Mouse (Mus musculus): ENCODE measurements at regions not wholly inside any gene's neighbourhood (a gene's known extent, or its start where the extent isn't known, plus 50 kb on each side); places are given as distances from the start of the nearest gene placed in this dataset.

DNA sequence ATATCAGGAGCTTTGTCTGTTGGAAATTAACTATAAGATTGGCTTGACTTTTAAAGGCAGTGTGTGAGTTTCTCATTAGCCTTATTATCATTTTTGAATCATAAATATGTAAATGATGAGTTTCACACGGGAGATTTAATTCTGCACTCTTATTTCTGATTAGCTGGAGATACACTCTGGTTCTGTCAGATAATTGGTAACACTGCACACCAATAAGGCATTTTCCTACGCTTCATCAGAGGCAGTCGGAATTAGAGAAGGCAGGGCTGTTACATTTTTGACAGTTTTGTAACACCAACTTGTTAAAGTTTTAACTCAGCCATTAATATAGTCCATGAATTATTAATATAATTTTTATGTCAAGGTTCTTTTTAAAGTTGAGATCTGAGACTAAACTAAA lies 347.3 kb downstream of the Zfp352 start:
- Histone ChIP-seq H3K27ac (no peak overlapping the region), H3K4me2 (replicated peaks) (no peak overlapping the region), H3K9ac (no peak overlapping the region), H3K27me3 (ENCODE audit: control insufficient read depth, insufficient read depth, low read length) (no peaks in the 10 kb centered on the region), H3K36me3 (replicated peaks; ENCODE audit: control insufficient read depth, insufficient read depth) (no peaks in the 10 kb centered on the region), H3K4me1 (replicated peaks; ENCODE audit: control insufficient read depth, insufficient read depth, low read length) (no peaks in the 10 kb centered on the region), H3K9me3 (ENCODE audit: control insufficient read depth, low read length) (no peaks in the 10 kb centered on the region), H3K4me3 (replicated peaks; ENCODE audit: low read length) (no peak overlapping the region)
- DNase-seq (ENCODE audit: low spot score) (no peak), ATAC-seq (ENCODE audit: low FRiP score) (no peak)
- WGBS, result 55% methylated on average over 3 of the region's 3 CpGs

- WGBS, result 58% methylated on average over 10 of the region's 10 CpGs
- no peaks in the 10 kb centered on the region for H3K36me3 ChIP-seq (replicated peaks; ENCODE audit: control insufficient read depth, insufficient read depth)
- ATAC-seq (ENCODE audit: low FRiP score) (no peak), DNase-seq (ENCODE audit: low spot score) (no peak)
- H3K4me2 ChIP-seq (replicated peaks), result no peak overlapping the region
- no peaks in the 10 kb centered on the region for H3K9me3 ChIP-seq (ENCODE audit: control insufficient read depth, low read length)
- no peak overlapping the region for H3K9ac ChIP-seq
- H3K27me3 ChIP-seq (ENCODE audit: control insufficient read depth, insufficient read depth, low read length), result no peaks in the 10 kb centered on the region
- no peaks in the 10 kb centered on the region for H3K4me1 ChIP-seq (replicated peaks; ENCODE audit: control insufficient read depth, insufficient read depth, low read length)
- no peak overlapping the region for H3K4me3 ChIP-seq (replicated peaks; ENCODE audit: low read length)
- no peak overlapping the region for H3K27ac ChIP-seq
These were observed 357.8 kb downstream of the Zfp352 start for GRCm38 (mm10) chr4:90576139-90577082.

DNA sequence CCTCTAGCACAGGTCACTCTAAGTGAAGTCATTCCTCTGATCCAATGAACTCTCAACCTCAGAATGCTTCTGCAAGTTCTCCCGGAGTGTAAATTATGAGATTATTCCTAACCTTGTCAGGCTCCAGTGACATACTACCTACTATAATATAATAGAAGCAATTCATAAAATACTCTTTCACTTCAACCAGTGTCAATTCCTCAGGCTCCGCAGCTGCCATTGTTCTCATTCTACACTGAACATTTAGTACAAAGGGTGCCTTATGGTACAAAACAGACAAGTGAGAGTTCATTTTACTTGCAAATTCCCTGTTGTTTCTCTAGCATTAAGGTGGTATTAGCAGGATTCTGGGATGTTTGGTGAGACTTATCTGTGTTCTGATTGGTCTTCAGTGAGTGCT lies 379.7 kb downstream of the Zfp352 start:
- Histone ChIP-seq H3K9me3 (ENCODE audit: control insufficient read depth, low read length) (no peaks in the 10 kb centered on the region), H3K9ac (no peak overlapping the region), H3K4me2 (replicated peaks) (no peak overlapping the region), H3K36me3 (replicated peaks; ENCODE audit: control insufficient read depth, insufficient read depth) (no peaks in the 10 kb centered on the region), H3K4me3 (replicated peaks; ENCODE audit: low read length) (no peak overlapping the region), H3K27me3 (ENCODE audit: control insufficient read depth, insufficient read depth, low read length) (no peaks in the 10 kb centered on the region), H3K27ac (no peak overlapping the region), H3K4me1 (replicated peaks; ENCODE audit: control insufficient read depth, insufficient read depth, low read length) (0 out of 2 replicates have a peak, but pooled peaks cover 6% of the 10 kb centered on the region)
- 28% methylated on average over 2 of the region's 2 CpGs for WGBS
- ATAC-seq (ENCODE audit: low FRiP score), result no peak
- DNase-seq (ENCODE audit: low spot score), result no peak

- Histone ChIP-seq H3K27ac (no peak overlapping the region), H3K4me1 (replicated peaks; ENCODE audit: control insufficient read depth, insufficient read depth, low read length) (no peaks in the 10 kb centered on the region), H3K4me2 (replicated peaks) (no peak overlapping the region), H3K27me3 (ENCODE audit: control insufficient read depth, insufficient read depth, low read length) (no peaks in the 10 kb centered on the region), H3K9me3 (ENCODE audit: control insufficient read depth, low read length) (no peaks in the 10 kb centered on the region), H3K4me3 (replicated peaks; ENCODE audit: low read length) (no peak overlapping the region), H3K36me3 (replicated peaks; ENCODE audit: control insufficient read depth, insufficient read depth) (no peaks in the 10 kb centered on the region), H3K9ac (no peak overlapping the region)
- no peak for DNase-seq (ENCODE audit: low spot score)
- 32% methylated on average over 3 of the region's 3 CpGs for WGBS
- ATAC-seq (ENCODE audit: low FRiP score), result no peak
These were observed 390.3 kb downstream of the Zfp352 start for GRCm38 (mm10) chr4:90608941-90609340.

DNA sequence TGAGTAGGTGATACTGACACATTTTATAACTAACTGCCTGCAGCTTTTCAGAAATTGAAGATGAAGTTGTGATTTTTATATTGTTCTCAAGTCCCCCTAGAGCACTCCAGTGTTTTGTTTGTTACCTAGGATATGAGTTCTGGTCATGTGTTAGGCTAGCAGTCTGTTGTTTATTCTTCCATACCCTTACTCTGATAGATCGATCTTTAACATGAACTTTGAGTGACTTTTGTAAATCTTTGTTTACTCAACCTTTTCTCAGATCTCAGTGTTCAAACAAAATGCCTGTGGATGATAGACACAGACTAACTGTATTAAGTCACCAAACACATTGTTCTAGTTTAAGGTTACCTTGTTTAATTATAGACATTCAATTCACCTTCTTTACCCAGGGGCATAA lies 409.3 kb downstream of the Zfp352 start:
- Histone ChIP-seq H3K9me3 (ENCODE audit: control insufficient read depth, low read length) (no peaks in the 10 kb centered on the region), H3K4me2 (replicated peaks) (no peak overlapping the region), H3K36me3 (replicated peaks; ENCODE audit: control insufficient read depth, insufficient read depth) (no peaks in the 10 kb centered on the region), H3K9ac (no peak overlapping the region), H3K27ac (no peak overlapping the region), H3K4me1 (replicated peaks; ENCODE audit: control insufficient read depth, insufficient read depth, low read length) (no peaks in the 10 kb centered on the region), H3K4me3 (replicated peaks; ENCODE audit: low read length) (no peak overlapping the region), H3K27me3 (ENCODE audit: control insufficient read depth, insufficient read depth, low read length) (no peaks in the 10 kb centered on the region)
- no peak for ATAC-seq (ENCODE audit: low FRiP score)
- 65% methylated on average over 1 of the region's 1 CpGs for WGBS
- DNase-seq (ENCODE audit: low spot score), result no peak

- Histone ChIP-seq H3K4me2 (replicated peaks) (no peak overlapping the region), H3K9me3 (ENCODE audit: control insufficient read depth, low read length) (no peaks in the 10 kb centered on the region), H3K27ac (no peak overlapping the region), H3K9ac (no peak overlapping the region), H3K27me3 (ENCODE audit: control insufficient read depth, insufficient read depth, low read length) (no peaks in the 10 kb centered on the region), H3K4me1 (replicated peaks; ENCODE audit: control insufficient read depth, insufficient read depth, low read length) (no peaks in the 10 kb centered on the region), H3K36me3 (replicated peaks; ENCODE audit: control insufficient read depth, insufficient read depth) (no peaks in the 10 kb centered on the region), H3K4me3 (replicated peaks; ENCODE audit: low read length) (no peak overlapping the region)
- DNase-seq (ENCODE audit: low spot score) (no peak), ATAC-seq (ENCODE audit: low FRiP score) (peak; percentile 59; the same call in 1 of the 2 replicates)
These were observed 453.8 kb downstream of the Zfp352 start for GRCm38 (mm10) chr4:90672267-90672945.

- Histone ChIP-seq H3K4me3 (replicated peaks; ENCODE audit: low read length) (no peak overlapping the region), H3K27ac (no peak overlapping the region), H3K4me2 (replicated peaks) (no peak overlapping the region), H3K9me3 (ENCODE audit: control insufficient read depth, low read length) (no peaks in the 10 kb centered on the region), H3K4me1 (replicated peaks; ENCODE audit: control insufficient read depth, insufficient read depth, low read length) (no peaks in the 10 kb centered on the region), H3K9ac (no peak overlapping the region), H3K27me3 (ENCODE audit: control insufficient read depth, insufficient read depth, low read length) (no peaks in the 10 kb centered on the region), H3K36me3 (replicated peaks; ENCODE audit: control insufficient read depth, insufficient read depth) (no peaks in the 10 kb centered on the region)
- ATAC-seq (ENCODE audit: low FRiP score) (no peak), DNase-seq (ENCODE audit: low spot score) (no peak)
- WGBS, result 78% methylated on average over 5 of the region's 5 CpGs
These were observed 478.3 kb downstream of the Zfp352 start for GRCm38 (mm10) chr4:90696945-90697344.

DNA sequence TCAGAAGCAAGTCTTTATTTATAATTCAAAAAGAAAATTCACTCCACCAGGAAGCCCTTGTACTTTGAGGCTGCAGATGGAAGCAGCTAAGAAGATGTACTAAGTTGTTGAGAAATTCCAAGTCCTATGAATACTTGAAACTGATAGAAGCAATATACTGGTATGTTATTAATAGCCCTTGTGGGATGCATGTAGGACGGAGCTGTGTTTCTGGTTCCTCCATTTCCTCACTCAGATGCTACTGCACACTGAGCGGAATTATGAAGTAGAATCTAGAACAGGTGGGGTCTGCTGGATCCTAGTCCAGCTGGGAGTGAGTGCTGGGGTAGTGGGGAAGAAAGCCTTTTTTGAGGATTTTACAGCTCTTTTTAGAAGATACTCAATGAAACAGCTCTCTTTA lies 510.5 kb downstream of the Zfp352 start:
- Histone ChIP-seq H3K4me3 (replicated peaks; ENCODE audit: low read length) (no peak overlapping the region), H3K9ac (no peak overlapping the region), H3K27me3 (ENCODE audit: control insufficient read depth, insufficient read depth, low read length) (no peaks in the 10 kb centered on the region), H3K36me3 (replicated peaks; ENCODE audit: control insufficient read depth, insufficient read depth) (no peaks in the 10 kb centered on the region), H3K4me1 (replicated peaks; ENCODE audit: control insufficient read depth, insufficient read depth, low read length) (no peaks in the 10 kb centered on the region), H3K9me3 (ENCODE audit: control insufficient read depth, low read length) (no peaks in the 10 kb centered on the region), H3K4me2 (replicated peaks) (no peak overlapping the region), H3K27ac (no peak overlapping the region)
- no peak for ATAC-seq (ENCODE audit: low FRiP score)
- WGBS, result 90% methylated on average over 2 of the region's 2 CpGs
- no peak for DNase-seq (ENCODE audit: low spot score)

DNA sequence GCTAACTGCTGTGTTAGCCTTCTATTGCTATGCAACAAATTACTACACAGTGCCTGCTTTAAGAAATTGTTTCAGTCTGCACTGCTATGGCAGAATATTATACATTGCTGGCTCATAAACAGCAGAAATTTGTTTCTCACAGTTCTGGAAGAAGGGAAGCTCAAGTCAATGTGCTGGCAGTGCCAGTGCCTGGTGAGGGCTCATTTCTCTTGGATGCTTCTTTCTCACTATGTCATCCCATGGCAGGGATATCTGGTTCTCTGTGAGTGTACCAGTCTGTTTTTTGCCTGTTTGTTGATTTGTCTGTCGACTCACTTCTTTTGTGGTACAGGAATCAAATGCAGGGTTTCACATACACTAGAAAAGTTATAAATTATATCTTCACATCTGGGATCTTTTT lies 516.2 kb downstream of the Zfp352 start:
- Histone ChIP-seq H3K27me3 (ENCODE audit: control insufficient read depth, insufficient read depth, low read length) (no peaks in the 10 kb centered on the region), H3K4me2 (replicated peaks) (no peak overlapping the region), H3K4me3 (replicated peaks; ENCODE audit: low read length) (no peak overlapping the region), H3K27ac (no peak overlapping the region), H3K9me3 (ENCODE audit: control insufficient read depth, low read length) (no peaks in the 10 kb centered on the region), H3K9ac (no peak overlapping the region), H3K4me1 (replicated peaks; ENCODE audit: control insufficient read depth, insufficient read depth, low read length) (no peaks in the 10 kb centered on the region), H3K36me3 (replicated peaks; ENCODE audit: control insufficient read depth, insufficient read depth) (no peaks in the 10 kb centered on the region)
- ATAC-seq (ENCODE audit: low FRiP score), result no peak
- DNase-seq (ENCODE audit: low spot score), result no peak
- 76% methylated on average over 1 of the region's 1 CpGs for WGBS

Data from hindbrain, embryonic 14.5 days (tissue).